Mouse (Mus musculus) lung, adult 2 months (tissue): ENCODE measurements at regions not wholly inside any gene's neighbourhood (a gene's known extent, or its start where the extent isn't known, plus 50 kb on each side); places are given as distances from the start of the nearest gene placed in this dataset.

Experiments
- DNase-seq: peaks from one replicate; pipeline ENCODE4 v3.0.0; 2022
- H3K4me1 ChIP-seq: fragments of 200-500 bp; 2 replicates; pipeline ENCODE4 v1.6.1; 2011; ENCODE audit warnings: low read length; ENCODE audit not compliant: control insufficient read depth, insufficient read depth
- H3K4me3 ChIP-seq: fragments of 200-500 bp; replicated peaks from 2 replicates; pipeline ENCODE3; 2011; ENCODE audit warnings: low read depth, mild to moderate bottlenecking, control low read depth, low read length; ENCODE audit errors: extremely low read depth
- CTCF ChIP-seq: fragments of 200-500 bp; IDR thresholded peaks from 2 replicates; pipeline ENCODE4 v1.5.1; 2011; ENCODE audit warnings: mild to moderate bottlenecking, low read length, control low read depth; ENCODE audit not compliant: insufficient read depth
- POLR2A ChIP-seq: fragments of 200-500 bp; IDR thresholded peaks from 2 replicates; pipeline ENCODE4 v1.6.1; 2011; ENCODE audit warnings: low read depth, mild to moderate bottlenecking, control low read depth, low read length, borderline replicate concordance; ENCODE audit errors: extremely low read depth
- WGBS: fragments of 180-500 bp; shearing (Covaris S2); methylation state at CpG from one replicate; pipeline ENCODE4 v1.1.7; 2018; 5-methylcytosine and 5-hydroxymethylcytosine counted together

GRCm38 (mm10) chr3:56830315-56831097 lies 471.3 kb downstream of the Tm4sf1 start:
- TF ChIP-seq POLR2A (no peak), CTCF (no peak)

GRCm38 (mm10) chr3:56824157-56824556 lies 477.6 kb downstream of the Tm4sf1 start:
- Histone ChIP-seq H3K4me3 (no peak overlapping the region), H3K4me1 (no peaks in the 10 kb centered on the region)
- WGBS = 84% methylated on average over 4 of the region's 4 CpGs
- no peak for DNase-seq
- TF ChIP-seq CTCF (no peak), POLR2A (no peak)

More at GRCm38 (mm10) chr3:56830315-56831097, 471.3 kb downstream of the Tm4sf1 start:
- no peaks in the 10 kb centered on the region for H3K4me1 ChIP-seq
- DNase-seq = no peak
- 61% methylated on average over 4 of the region's 4 CpGs for WGBS
- no peak overlapping the region for H3K4me3 ChIP-seq

- H3K4me1 ChIP-seq = no peaks in the 10 kb centered on the region
- no peak overlapping the region for H3K4me3 ChIP-seq
- WGBS = 67% methylated on average over 1 of the region's 1 CpGs
- TF ChIP-seq CTCF (no peak), POLR2A (no peak)
- DNase-seq = no peak
Measured at GRCm38 (mm10) chr3:56810548-56811071, 491.2 kb downstream of the Tm4sf1 start.

- WGBS = 50% methylated on average over 1 of the region's 1 CpGs
- no peak for TF ChIP-seq CTCF
- no peak for TF ChIP-seq POLR2A
- no peak for DNase-seq
- Histone ChIP-seq H3K4me3 (no peak overlapping the region), H3K4me1 (no peaks in the 10 kb centered on the region)
Measured at GRCm38 (mm10) chr3:56793054-56793453, 508.7 kb downstream of the Tm4sf1 start.

GRCm38 (mm10) chr3:56789155-56789554 lies 512.6 kb downstream of the Tm4sf1 start:
- no peak for DNase-seq
- no peak overlapping the region for H3K4me3 ChIP-seq
- no peaks in the 10 kb centered on the region for H3K4me1 ChIP-seq
- TF ChIP-seq POLR2A (no peak), CTCF (no peak)
- WGBS = 28% methylated on average over 3 of the region's 3 CpGs

DNA sequence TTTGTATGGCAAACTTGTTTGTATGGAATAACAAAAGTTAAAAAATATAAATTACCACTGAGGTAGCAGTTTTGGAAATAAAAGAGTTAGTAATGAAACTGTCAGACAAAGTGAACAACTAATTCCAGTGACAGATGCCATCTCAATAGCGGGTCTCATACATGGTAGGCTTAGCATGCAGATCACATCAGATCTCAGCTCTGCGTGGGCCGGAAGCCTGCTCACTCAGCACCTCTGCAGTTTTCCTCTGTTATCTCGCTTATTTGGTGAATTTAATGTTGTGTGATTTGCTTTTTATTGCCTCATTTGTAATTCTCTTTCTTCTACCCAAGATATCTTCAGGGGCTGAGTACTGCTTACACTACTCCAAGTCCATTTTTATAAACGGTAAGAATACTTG lies 527.9 kb downstream of the Tm4sf1 start:
- TF ChIP-seq POLR2A = no peak
- TF ChIP-seq CTCF = no peak
- no peak for DNase-seq
- 79% methylated on average over 5 of the region's 5 CpGs for WGBS
- no peak overlapping the region for H3K4me3 ChIP-seq
- H3K4me1 ChIP-seq = no peaks in the 10 kb centered on the region

DNA sequence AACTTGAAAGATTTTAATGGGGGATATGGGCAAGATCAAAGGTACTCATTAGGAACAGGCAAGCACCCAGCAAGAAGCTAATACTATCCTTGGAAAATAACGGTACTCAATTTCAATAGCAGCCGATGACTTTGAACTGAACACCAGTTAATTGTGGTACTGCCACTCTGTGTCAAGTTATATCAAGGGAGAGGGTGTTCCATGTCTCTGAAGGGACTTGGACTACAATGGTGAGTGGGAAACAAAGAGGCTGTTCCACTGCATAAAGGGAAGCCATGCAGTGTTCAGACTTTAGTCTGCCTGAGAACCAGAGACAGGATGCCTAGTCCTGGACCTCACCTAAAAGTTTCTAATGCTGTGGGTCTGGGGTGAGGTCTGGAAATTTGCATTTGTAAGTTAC lies 531.6 kb downstream of the Tm4sf1 start:
- WGBS = 87% methylated on average over 2 of the region's 2 CpGs
- H3K4me1 ChIP-seq = no peaks in the 10 kb centered on the region
- TF ChIP-seq CTCF (no peak), POLR2A (no peak)
- no peak for DNase-seq
- H3K4me3 ChIP-seq = no peak overlapping the region

DNA sequence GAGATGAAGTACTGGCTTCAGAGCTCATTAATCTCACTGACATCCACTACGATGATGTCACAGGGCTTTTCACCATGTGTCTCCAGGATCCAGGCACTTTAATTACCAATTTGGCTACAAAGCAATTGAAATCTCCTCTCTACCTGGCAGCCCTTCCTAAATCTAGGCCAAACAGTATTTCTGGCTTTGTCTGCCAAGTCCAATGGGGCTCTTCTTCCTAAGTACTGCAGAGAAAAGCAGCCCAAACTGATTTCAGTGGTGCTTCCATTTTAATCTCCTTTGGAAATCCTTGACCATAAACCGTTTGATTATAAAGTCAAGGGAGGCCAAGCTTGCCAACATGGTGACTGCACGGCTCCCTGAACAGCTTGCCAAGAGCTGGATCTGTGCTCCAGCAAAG lies 534.7 kb downstream of the Tm4sf1 start:
- H3K4me3 ChIP-seq = no peak overlapping the region
- TF ChIP-seq CTCF (no peak), POLR2A (no peak)
- H3K4me1 ChIP-seq = no peaks in the 10 kb centered on the region
- DNase-seq = no peak
- WGBS = 78% methylated on average over 3 of the region's 3 CpGs

GRCm38 (mm10) chr3:56764336-56764735 lies 537.5 kb downstream of the Tm4sf1 start:
- 83% methylated on average over 3 of the region's 3 CpGs for WGBS
- no peak for TF ChIP-seq POLR2A
- no peak for TF ChIP-seq CTCF
- no peak for DNase-seq
- H3K4me1 ChIP-seq = no peaks in the 10 kb centered on the region
- H3K4me3 ChIP-seq = no peak overlapping the region

DNA sequence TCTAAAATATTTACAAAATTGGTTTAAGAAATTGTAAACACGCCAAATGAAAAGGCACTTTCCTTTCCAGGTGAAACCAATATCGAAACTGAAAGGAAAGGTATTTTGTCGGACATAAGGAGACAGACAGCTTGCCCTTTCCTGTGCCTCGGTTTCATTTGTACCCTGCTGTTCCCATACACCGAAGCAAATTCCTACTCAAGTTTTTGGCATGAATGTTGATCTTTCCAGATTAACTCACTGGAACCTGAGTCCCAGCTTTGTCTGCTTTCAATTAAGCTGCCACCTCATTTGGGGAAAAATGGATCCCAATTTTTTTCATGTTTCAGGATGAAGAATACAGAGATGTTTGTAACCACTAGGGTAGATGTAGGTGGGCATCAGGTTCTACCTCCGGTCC lies 537.9 kb downstream of the Tm4sf1 start:
- no peak for TF ChIP-seq POLR2A
- TF ChIP-seq CTCF = no peak
- Histone ChIP-seq H3K4me3 (no peak overlapping the region), H3K4me1 (no peaks in the 10 kb centered on the region)
- no peak for DNase-seq
- 82% methylated on average over 6 of the region's 6 CpGs for WGBS

GRCm38 (mm10) chr3:56753654-56754053 lies 548.1 kb downstream of the Tm4sf1 start:
- TF ChIP-seq POLR2A = no peak
- no peak for TF ChIP-seq CTCF
- H3K4me1 ChIP-seq = no peaks in the 10 kb centered on the region

More at GRCm38 (mm10) chr3:56753654-56754053, 548.1 kb downstream of the Tm4sf1 start:
- peak; percentile 4 for DNase-seq
- H3K4me3 ChIP-seq = no peak overlapping the region
- WGBS = 8% methylated on average over 3 of the region's 3 CpGs
